Mouse (Mus musculus): ENCODE data around the gene Olfr213. TPM values are rescaled to one million over a fixed set of nuclear protein-coding genes. Genes with fewer than 3 reads are reported as not detected.
"Not testable (repeated sequence)": the region's sequence is repeated elsewhere in the genome, so short reads cannot be mapped to it uniquely, and the experiment has no call there.

Gene Olfr213
- polyA plus RNA-seq (2012; ENCODE audit: insufficient read depth, insufficient read length, low replicate concordance, missing spikeins): not detected in 2 replicates

- no peak for TF ChIP-seq CTCF (IDR thresholded peaks at IDR 0.05; ENCODE audit: insufficient read depth, low read depth, low read length)
- TF ChIP-seq POLR2A (IDR thresholded peaks at IDR 0.05; ENCODE audit: insufficient read depth, low read depth, low read length): no peak
- 88% methylated on average over 1 of the region's 1 CpGs for WGBS
- Histone ChIP-seq H3K27ac (ENCODE audit: insufficient read depth, low read depth, low read length) (no peak within 1 kb of the TSS), H3K4me1 (ENCODE audit: control insufficient read depth, insufficient read depth, low read length) (no peaks in the 10 kb centered on the region), H3K4me3 (ENCODE audit: insufficient read depth, low read depth, low read length) (no peak within 1 kb of the TSS)
These were observed at the start of gene Olfr213 for GRCm38 (mm10) chr6:116538156-116538555. Gene Olfr213, plus strand, starts transcription at chr6:116538456.

GRCm38 (mm10) chr6:116488791-116489190 is 49.5 kb upstream of the Olfr213 start, which contains the start of gene Olfr211:
Gene Olfr211, plus strand, starts transcription at chr6:116489091.
- Histone ChIP-seq H3K4me1 (ENCODE audit: control insufficient read depth, insufficient read depth, low read length) (no peaks in the 10 kb centered on the region), H3K27ac (ENCODE audit: insufficient read depth, low read depth, low read length) (no peak within 1 kb of the TSS), H3K4me3 (ENCODE audit: insufficient read depth, low read depth, low read length) (no peak within 1 kb of the TSS)
- no peak for TF ChIP-seq CTCF (IDR thresholded peaks at IDR 0.05; ENCODE audit: insufficient read depth, low read depth, low read length)
- TF ChIP-seq POLR2A (IDR thresholded peaks at IDR 0.05; ENCODE audit: insufficient read depth, low read depth, low read length): no peak
- WGBS: 55% methylated on average over 4 of the region's 4 CpGs

GRCm38 (mm10) chr6:116493742-116494141 is 44.5 kb upstream of the Olfr213 start:
- Histone ChIP-seq H3K4me1 (ENCODE audit: control insufficient read depth, insufficient read depth, low read length) (no peaks in the 10 kb centered on the region), H3K27ac (ENCODE audit: insufficient read depth, low read depth, low read length) (no peak overlapping the region), H3K4me3 (ENCODE audit: insufficient read depth, low read depth, low read length) (no peak overlapping the region)
- 86% methylated on average over 5 of the region's 5 CpGs for WGBS
- TF ChIP-seq CTCF (IDR thresholded peaks at IDR 0.05; ENCODE audit: insufficient read depth, low read depth, low read length) (no peak), POLR2A (IDR thresholded peaks at IDR 0.05; ENCODE audit: insufficient read depth, low read depth, low read length) (no peak)

GRCm38 (mm10) chr6:116495960-116496359 is 42.3 kb upstream of the Olfr213 start:
- 71% methylated on average over 1 of the region's 1 CpGs for WGBS
- Histone ChIP-seq H3K4me1 (ENCODE audit: control insufficient read depth, insufficient read depth, low read length) (no peaks in the 10 kb centered on the region), H3K27ac (ENCODE audit: insufficient read depth, low read depth, low read length) (no peak overlapping the region), H3K4me3 (ENCODE audit: insufficient read depth, low read depth, low read length) (no peak overlapping the region)
- TF ChIP-seq POLR2A (IDR thresholded peaks at IDR 0.05; ENCODE audit: insufficient read depth, low read depth, low read length) (no peak), CTCF (IDR thresholded peaks at IDR 0.05; ENCODE audit: insufficient read depth, low read depth, low read length) (no peak)

GRCm38 (mm10) chr6:116506302-116507003 is 31.8 kb upstream of the Olfr213 start, which contains the start of gene Olfr212:
Gene Olfr212, plus strand, starts transcription at chr6:116506516.
- not testable (repeated sequence) for H3K27ac ChIP-seq (ENCODE audit: insufficient read depth, low read depth, low read length); H3K4me3 ChIP-seq (ENCODE audit: insufficient read depth, low read depth, low read length); H3K4me1 ChIP-seq (ENCODE audit: control insufficient read depth, insufficient read depth, low read length)
- WGBS: 86% methylated on average over 20 of the region's 20 CpGs

- Histone ChIP-seq H3K27ac (ENCODE audit: insufficient read depth, low read depth, low read length) (no peak overlapping the region), H3K4me3 (ENCODE audit: insufficient read depth, low read depth, low read length) (no peak overlapping the region), H3K4me1 (ENCODE audit: control insufficient read depth, insufficient read depth, low read length) (no peaks in the 10 kb centered on the region)
- no peak for TF ChIP-seq CTCF (IDR thresholded peaks at IDR 0.05; ENCODE audit: insufficient read depth, low read depth, low read length)
These were observed 23.4 kb upstream of the Olfr213 start for GRCm38 (mm10) chr6:116514832-116515231.

GRCm38 (mm10) chr6:116542500-116542899 is 4.2 kb downstream of the Olfr213 start:
- Histone ChIP-seq H3K4me3 (ENCODE audit: insufficient read depth, low read depth, low read length) (no peak overlapping the region), H3K27ac (ENCODE audit: insufficient read depth, low read depth, low read length) (no peak overlapping the region), H3K4me1 (ENCODE audit: control insufficient read depth, insufficient read depth, low read length) (no peaks in the 10 kb centered on the region)
- TF ChIP-seq CTCF (IDR thresholded peaks at IDR 0.05; ENCODE audit: insufficient read depth, low read depth, low read length) (no peak), POLR2A (IDR thresholded peaks at IDR 0.05; ENCODE audit: insufficient read depth, low read depth, low read length) (no peak)
- 85% methylated on average over 2 of the region's 2 CpGs for WGBS

- 94% methylated on average over 11 of the region's 11 CpGs for WGBS
- H3K4me3 ChIP-seq (ENCODE audit: insufficient read depth, low read depth, low read length); H3K27ac ChIP-seq (ENCODE audit: insufficient read depth, low read depth, low read length); H3K4me1 ChIP-seq (ENCODE audit: control insufficient read depth, insufficient read depth, low read length): not testable (repeated sequence)
These were observed 12.6 kb downstream of the Olfr213 start, which contains the start of gene Gm5580 for GRCm38 (mm10) chr6:116550841-116551240. Gene Gm5580, plus strand, starts transcription at chr6:116551141.

GRCm38 (mm10) chr6:116553935-116554334 is 15.7 kb downstream of the Olfr213 start, which contains the start of gene Olfr214:
Gene Olfr214, plus strand, starts transcription at chr6:116554235.
- Histone ChIP-seq H3K4me1 (ENCODE audit: control insufficient read depth, insufficient read depth, low read length) (no peaks in the 10 kb centered on the region), H3K27ac (ENCODE audit: insufficient read depth, low read depth, low read length) (no peak within 1 kb of the TSS), H3K4me3 (ENCODE audit: insufficient read depth, low read depth, low read length) (no peak within 1 kb of the TSS)
- TF ChIP-seq CTCF (IDR thresholded peaks at IDR 0.05; ENCODE audit: insufficient read depth, low read depth, low read length): no peak
- 81% methylated on average over 1 of the region's 1 CpGs for WGBS

- no peak overlapping the region for H3K27ac ChIP-seq (ENCODE audit: insufficient read depth, low read depth, low read length)
- H3K4me1 ChIP-seq (ENCODE audit: control insufficient read depth, insufficient read depth, low read length): no peaks in the 10 kb centered on the region
- TF ChIP-seq CTCF (IDR thresholded peaks at IDR 0.05; ENCODE audit: insufficient read depth, low read depth, low read length) (no peak), POLR2A (IDR thresholded peaks at IDR 0.05; ENCODE audit: insufficient read depth, low read depth, low read length) (no peak)
- no peak overlapping the region for H3K4me3 ChIP-seq (ENCODE audit: insufficient read depth, low read depth, low read length)
- WGBS: 71% methylated on average over 3 of the region's 3 CpGs
These were observed 16.7 kb downstream of the Olfr213 start for GRCm38 (mm10) chr6:116554952-116555351.

Measured in olfactory bulb, adult 2 months (tissue).